Mouse (Mus musculus): Measurements from ENCODE around the gene Mrpl52. TPM values are rescaled to one million over a fixed set of nuclear protein-coding genes. Genes with fewer than 3 reads are reported as not detected.
A peak's percentile ranks its signal among the peaks of the same experiment; 100 is the strongest.

The Mrpl52 gene
- polyA plus RNA-seq, 1 experiment from 2014 or later, result 303 TPM

DNA sequence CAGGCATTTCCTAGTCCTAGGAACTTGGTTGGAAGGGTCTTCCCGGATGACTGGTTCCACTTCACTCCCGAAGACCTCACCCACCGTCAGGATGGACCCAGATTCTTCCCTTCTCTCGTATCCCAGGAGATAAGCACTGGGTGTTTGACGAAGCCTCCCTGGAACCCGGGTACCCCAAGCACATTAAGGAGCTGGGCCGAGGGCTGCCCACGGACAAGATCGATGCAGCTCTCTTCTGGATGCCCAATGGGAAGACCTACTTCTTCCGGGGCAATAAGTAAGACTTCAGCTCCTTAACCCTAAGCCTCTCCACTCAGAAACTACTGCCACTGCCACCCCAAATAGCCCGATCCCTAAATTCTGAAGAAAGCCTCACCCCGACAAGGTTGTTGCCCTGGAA, 12.4 kb downstream of the Mrpl52 start:
- ATAC-seq (ENCODE audit: low FRiP score), result no peak
- Histone ChIP-seq H3K9me3 (replicated peaks) (no peaks in the 10 kb centered on the region), H3K4me3 (replicated peaks) (no peak overlapping the region), H3K27ac (replicated peaks) (no peak overlapping the region), H3K9ac (replicated peaks) (no peak overlapping the region), H3K27me3 (replicated peaks) (no peaks in the 10 kb centered on the region), H3K4me1 (0 out of 2 replicates have a peak, but pooled peaks cover 2% of the 10 kb centered on the region), H3K36me3 (no peaks in the 10 kb centered on the region), H3K4me2 (no peak overlapping the region)
- WGBS, result 84% methylated on average over 12 of the region's 12 CpGs

DNA sequence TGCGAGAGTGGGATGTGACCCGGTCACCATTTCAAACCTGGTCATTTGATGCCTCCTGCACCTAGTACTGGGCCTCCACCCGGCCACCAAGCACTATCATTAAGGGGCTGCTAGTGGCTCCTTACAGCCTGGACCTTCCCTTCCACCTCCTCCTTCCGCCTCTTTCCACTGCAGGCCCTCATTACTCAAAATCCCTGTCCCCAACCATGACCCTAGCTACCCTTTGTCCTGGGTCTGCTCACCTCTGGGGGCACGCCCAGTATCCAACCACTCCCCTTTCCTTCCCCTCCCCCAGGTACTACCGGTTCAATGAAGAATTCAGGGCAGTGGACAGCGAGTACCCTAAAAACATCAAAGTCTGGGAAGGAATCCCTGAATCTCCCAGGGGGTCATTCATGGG, 12.9 kb downstream of the Mrpl52 start:
- no peak overlapping the region for H3K27ac ChIP-seq (replicated peaks)
- H3K36me3 ChIP-seq, result no peaks in the 10 kb centered on the region
- H3K9me3 ChIP-seq (replicated peaks), result no peaks in the 10 kb centered on the region
- no peaks in the 10 kb centered on the region for H3K4me1 ChIP-seq
- H3K9ac ChIP-seq (replicated peaks), result no peak overlapping the region
- H3K27me3 ChIP-seq (replicated peaks), result no peaks in the 10 kb centered on the region
- H3K4me3 ChIP-seq (replicated peaks), result no peak overlapping the region
- ATAC-seq (ENCODE audit: low FRiP score), result no peak
- H3K4me2 ChIP-seq, result no peak overlapping the region
- WGBS, result 56% methylated on average over 7 of the region's 7 CpGs

DNA sequence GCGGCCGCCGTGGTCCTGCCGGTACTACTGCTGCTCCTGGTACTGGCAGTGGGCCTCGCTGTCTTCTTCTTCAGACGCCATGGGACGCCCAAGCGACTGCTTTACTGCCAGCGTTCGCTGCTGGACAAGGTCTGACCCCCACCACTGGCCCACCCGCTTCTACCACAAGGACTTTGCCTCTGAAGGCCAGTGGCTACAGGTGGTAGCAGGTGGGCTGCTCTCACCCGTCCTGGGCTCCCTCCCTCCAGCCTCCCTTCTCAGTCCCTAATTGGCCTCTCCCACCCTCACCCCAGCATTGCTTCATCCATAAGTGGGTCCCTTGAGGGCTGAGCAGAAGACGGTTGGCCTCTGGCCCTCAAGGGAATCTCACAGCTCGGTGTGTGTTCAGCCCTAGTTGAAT, 13.8 kb downstream of the Mrpl52 start:
- WGBS, result 92% methylated on average over 14 of the region's 14 CpGs
- no peak overlapping the region for H3K4me3 ChIP-seq (replicated peaks)
- H3K4me1 ChIP-seq, result no peaks in the 10 kb centered on the region
- no peak for ATAC-seq (ENCODE audit: low FRiP score)
- no peak overlapping the region for H3K4me2 ChIP-seq
- no peaks in the 10 kb centered on the region for H3K36me3 ChIP-seq
- H3K27ac ChIP-seq (replicated peaks), result no peak overlapping the region
- H3K9ac ChIP-seq (replicated peaks), result no peak overlapping the region
- H3K27me3 ChIP-seq (replicated peaks), result no peaks in the 10 kb centered on the region
- H3K9me3 ChIP-seq (replicated peaks), result no peaks in the 10 kb centered on the region

DNA sequence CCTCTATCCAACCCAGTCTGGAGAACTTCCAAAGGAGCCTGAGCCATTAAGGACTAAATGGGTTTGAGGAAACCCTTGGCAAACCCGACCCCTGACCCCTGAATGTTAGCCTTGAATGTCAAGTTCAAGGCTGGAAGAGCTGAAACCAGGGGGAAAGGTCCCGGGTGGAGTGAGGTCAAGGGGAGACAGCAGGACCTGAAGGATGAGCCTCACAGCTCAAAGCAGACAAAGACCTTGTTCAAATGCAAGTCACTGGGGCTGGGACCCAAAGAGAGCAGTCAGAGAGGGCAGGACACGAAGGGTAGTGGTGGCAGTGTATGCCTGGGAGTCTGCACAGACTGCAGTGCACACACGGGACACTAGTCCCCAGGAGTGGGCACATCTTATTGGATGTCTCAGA, 14.7 kb downstream of the Mrpl52 start:
- no peaks in the 10 kb centered on the region for H3K36me3 ChIP-seq
- no peaks in the 10 kb centered on the region for H3K4me1 ChIP-seq
- 85% methylated on average over 4 of the region's 4 CpGs for WGBS
- no peak for ATAC-seq (ENCODE audit: low FRiP score)
- no peaks in the 10 kb centered on the region for H3K27me3 ChIP-seq (replicated peaks)
- no peak overlapping the region for H3K27ac ChIP-seq (replicated peaks)
- no peak overlapping the region for H3K4me3 ChIP-seq (replicated peaks)
- no peak overlapping the region for H3K4me2 ChIP-seq
- no peak overlapping the region for H3K9ac ChIP-seq (replicated peaks)
- H3K9me3 ChIP-seq (replicated peaks), result no peaks in the 10 kb centered on the region

DNA sequence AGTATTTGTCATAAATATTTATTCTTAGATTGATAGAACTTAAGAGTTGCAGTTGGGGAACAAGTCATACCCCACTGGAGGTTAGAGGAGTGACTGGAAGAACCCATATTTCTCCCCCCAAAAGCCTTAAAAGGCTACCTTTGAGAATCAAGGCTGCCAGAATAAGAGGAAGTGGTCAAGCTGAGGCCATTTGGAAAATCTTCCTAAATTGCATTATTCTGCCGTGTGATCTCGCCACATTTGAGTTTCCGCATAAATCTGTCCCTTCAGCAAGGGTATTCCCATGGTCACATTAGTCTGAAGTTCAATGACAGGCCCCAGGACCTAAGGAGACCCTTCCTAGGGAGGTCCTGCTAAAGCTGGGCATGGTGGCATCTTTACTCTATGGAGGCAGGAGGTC, 15.8 kb downstream of the Mrpl52 start:
- WGBS, result 91% methylated on average over 3 of the region's 3 CpGs

DNA sequence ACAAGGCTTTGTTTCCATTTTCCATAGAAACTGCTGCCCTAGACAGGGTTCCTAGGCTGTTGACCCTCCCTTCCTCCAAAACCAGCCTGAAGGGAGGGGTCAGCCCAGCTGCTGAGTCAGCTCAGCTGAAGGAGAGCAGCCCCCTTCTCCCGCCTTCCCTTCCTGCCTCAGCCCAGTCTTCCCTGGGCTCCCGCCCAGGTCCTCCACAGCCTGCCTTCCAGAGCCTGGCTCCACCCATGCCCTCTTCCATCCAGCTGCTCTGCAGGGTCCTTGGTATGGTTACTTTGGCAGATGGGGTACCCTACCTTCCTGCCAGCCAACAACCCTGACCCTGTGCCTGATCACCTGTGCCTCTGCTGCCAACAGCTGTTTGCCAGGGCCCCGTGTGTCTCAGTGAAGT, 16.5 kb downstream of the Mrpl52 start:
- no peak overlapping the region for H3K9ac ChIP-seq (replicated peaks)
- no peaks in the 10 kb centered on the region for H3K36me3 ChIP-seq
- WGBS, result 29% methylated on average over 3 of the region's 3 CpGs
- no peaks in the 10 kb centered on the region for H3K27me3 ChIP-seq (replicated peaks)
- peak overlapping the region; percentile 48; the same call in 1 of the 2 replicates for H3K27ac ChIP-seq (replicated peaks)
- no peak overlapping the region for H3K4me2 ChIP-seq
- no peaks in the 10 kb centered on the region for H3K4me1 ChIP-seq
- H3K4me3 ChIP-seq (replicated peaks), result no peak overlapping the region
- H3K9me3 ChIP-seq (replicated peaks), result no peaks in the 10 kb centered on the region
- ATAC-seq (ENCODE audit: low FRiP score), result no peak

More for the DNA sequence above, 15.8 kb downstream of the Mrpl52 start:
- Histone ChIP-seq H3K4me2 (no peak overlapping the region), H3K27me3 (replicated peaks) (no peaks in the 10 kb centered on the region), H3K9ac (replicated peaks) (no peak overlapping the region), H3K4me3 (replicated peaks) (no peak overlapping the region), H3K4me1 (no peaks in the 10 kb centered on the region), H3K36me3 (no peaks in the 10 kb centered on the region), H3K27ac (replicated peaks) (no peak overlapping the region), H3K9me3 (replicated peaks) (no peaks in the 10 kb centered on the region)
- ATAC-seq (ENCODE audit: low FRiP score), result no peak

DNA sequence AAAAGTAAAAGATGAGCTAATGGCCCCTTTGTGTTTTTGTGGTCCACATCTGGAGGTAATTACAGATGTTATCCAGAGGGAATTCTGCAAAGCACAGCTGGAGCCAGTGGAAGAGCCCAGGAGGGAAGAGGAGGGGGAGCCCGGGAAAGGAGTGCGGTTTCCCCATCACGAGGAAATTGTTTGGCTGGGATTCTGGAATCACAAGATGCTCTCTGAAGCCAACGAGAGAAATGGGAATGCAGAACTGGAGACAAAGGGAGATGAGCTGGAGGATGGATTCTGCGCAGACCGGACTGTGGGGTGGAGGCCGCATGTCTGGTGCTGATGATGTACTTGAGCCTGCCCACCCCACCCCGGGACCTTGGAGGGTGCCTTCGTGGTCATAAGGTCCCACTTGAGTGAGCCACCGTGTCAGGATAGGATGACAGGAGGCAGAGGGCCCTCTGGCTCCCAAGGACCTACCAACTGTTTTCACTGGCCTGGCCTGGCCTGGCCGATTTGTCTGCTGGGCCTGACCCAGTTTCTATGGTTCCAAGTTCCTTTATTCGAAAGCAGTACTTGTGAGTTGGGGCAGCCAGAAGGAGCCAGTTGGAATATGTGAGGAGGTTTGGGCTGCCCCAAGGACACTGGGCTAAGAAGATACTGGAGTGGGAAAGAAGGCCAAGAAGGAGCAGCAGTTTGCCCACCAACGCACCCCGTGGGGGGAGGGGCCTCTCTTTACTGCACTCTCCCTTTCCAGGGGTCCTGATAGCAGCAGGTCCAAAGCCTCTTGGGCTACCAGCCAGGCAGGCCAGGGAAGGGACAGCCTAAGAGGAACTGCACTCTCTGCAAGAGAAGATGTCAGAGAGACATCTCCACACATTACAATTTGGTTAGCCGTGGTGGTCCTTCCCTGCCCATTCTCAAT, 17.3 kb downstream of the Mrpl52 start:
- Histone ChIP-seq H3K4me1 (no peaks in the 10 kb centered on the region), H3K4me3 (replicated peaks) (no peak overlapping the region), H3K9ac (replicated peaks) (no peak overlapping the region), H3K4me2 (no peak overlapping the region), H3K27ac (replicated peaks) (peak overlapping the region; percentile 48; the same call in 1 of the 2 replicates), H3K9me3 (replicated peaks) (no peaks in the 10 kb centered on the region), H3K27me3 (replicated peaks) (no peaks in the 10 kb centered on the region), H3K36me3 (no peaks in the 10 kb centered on the region)
- 55% methylated on average over 15 of the region's 15 CpGs for WGBS
- ATAC-seq (ENCODE audit: low FRiP score), result no peak

DNA sequence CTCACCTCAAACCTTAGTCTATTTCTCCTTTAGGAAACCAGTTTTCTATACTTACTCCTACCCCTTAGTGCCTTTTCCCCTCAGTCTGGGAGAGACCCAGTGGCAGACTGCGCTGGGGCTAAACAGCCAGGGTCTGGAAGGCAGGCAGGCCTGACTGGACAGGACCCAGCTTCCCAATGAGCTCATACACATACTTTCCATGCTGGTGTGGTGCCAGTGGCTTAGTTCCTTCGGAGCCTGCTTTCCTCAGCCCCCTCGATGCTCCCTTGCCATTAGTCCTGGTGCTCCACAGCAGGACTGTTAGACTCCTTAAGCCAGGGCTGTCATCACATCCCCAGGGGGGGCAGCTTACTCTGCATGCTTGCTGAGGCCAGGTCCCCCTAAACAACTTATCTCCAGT, 18.8 kb downstream of the Mrpl52 start:
- no peak overlapping the region for H3K9ac ChIP-seq (replicated peaks)
- 63% methylated on average over 3 of the region's 3 CpGs for WGBS
- no peak overlapping the region for H3K4me3 ChIP-seq (replicated peaks)
- no peak overlapping the region for H3K27ac ChIP-seq (replicated peaks)
- H3K27me3 ChIP-seq (replicated peaks), result no peaks in the 10 kb centered on the region
- peaks cover 3% of the 10 kb centered on the region; the same call in 1 of the 2 replicates for H3K4me1 ChIP-seq
- no peaks in the 10 kb centered on the region for H3K9me3 ChIP-seq (replicated peaks)
- no peak overlapping the region for H3K4me2 ChIP-seq
- ATAC-seq (ENCODE audit: low FRiP score), result no peak
- H3K36me3 ChIP-seq, result no peaks in the 10 kb centered on the region

DNA sequence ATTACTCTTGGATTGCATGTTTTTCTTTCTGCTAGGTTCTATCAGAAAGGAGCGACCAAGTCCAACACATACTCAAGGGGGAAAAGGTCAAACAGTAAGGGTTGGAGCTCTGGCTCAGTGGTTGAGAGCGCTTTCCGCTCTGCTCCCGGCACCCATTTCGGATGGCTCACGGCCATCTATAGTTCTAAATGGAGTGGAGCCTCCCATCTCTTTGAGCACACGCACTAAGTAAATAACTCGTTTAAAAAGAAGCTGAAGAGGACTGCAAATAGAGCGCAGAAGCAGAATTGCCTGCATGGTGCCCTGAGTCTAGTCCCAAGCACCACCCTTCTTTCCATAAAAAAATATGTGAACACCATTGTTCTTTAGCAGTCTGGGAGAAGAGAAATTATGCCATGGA, 26.9 kb downstream of the Mrpl52 start:
- H3K9ac ChIP-seq (replicated peaks), result no peak overlapping the region
- no peak overlapping the region for H3K4me2 ChIP-seq
- ATAC-seq (ENCODE audit: low FRiP score), result no peak
- H3K4me3 ChIP-seq (replicated peaks), result no peak overlapping the region
- H3K27me3 ChIP-seq (replicated peaks), result no peaks in the 10 kb centered on the region
- WGBS, result 89% methylated on average over 9 of the region's 9 CpGs
- H3K27ac ChIP-seq (replicated peaks), result no peak overlapping the region
- H3K4me1 ChIP-seq, result peaks cover 3% of the 10 kb centered on the region; the same call in 1 of the 2 replicates
- no peaks in the 10 kb centered on the region for H3K36me3 ChIP-seq
- H3K9me3 ChIP-seq (replicated peaks), result no peaks in the 10 kb centered on the region

DNA sequence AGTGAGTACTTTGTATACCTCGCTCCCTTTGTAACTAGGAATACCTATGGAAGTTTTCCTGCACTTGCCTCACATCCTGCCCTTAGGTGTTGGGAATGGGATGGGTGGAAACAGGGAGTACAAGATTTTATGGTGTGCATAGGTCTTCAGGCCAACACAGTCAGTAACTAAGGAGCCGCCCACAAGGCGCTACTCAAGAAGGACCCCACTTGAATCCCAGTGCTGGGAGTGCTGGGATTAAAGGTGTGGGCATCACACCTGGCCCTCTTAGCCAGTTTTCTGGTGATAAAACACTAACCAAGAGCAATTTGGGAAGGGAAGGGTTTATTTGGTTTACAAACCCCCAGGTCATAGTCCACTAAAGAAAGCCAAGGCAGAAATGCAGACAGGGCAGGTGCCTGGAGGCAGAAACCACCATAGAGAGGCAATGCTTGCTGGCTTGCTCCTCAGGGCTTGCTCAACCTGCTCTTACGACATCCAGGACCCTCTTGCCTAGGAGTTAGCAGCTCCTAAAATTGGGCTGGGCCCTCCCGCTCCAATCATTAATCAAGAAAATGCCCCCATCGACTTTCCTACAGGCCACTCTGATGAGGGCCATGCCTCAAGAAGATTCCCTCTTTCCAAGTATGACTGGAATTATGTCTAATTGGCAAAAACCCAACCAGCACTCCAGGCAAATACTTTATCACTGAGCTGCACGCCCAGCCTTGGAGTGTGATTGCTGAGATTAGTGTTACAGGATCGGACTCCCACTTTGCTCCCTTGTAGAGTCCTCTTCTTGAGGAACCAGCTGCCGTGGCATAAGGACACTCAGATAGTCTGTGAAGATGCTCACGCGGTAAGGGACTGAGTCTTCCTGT, 28.2 kb downstream of the Mrpl52 start:
- Histone ChIP-seq H3K9ac (replicated peaks) (no peak overlapping the region), H3K4me2 (no peak overlapping the region), H3K36me3 (no peaks in the 10 kb centered on the region), H3K4me1 (no peaks in the 10 kb centered on the region), H3K27ac (replicated peaks) (no peak overlapping the region), H3K9me3 (replicated peaks) (no peaks in the 10 kb centered on the region), H3K4me3 (replicated peaks) (no peak overlapping the region), H3K27me3 (replicated peaks) (no peaks in the 10 kb centered on the region)
- ATAC-seq (ENCODE audit: low FRiP score), result no peak
- WGBS, result 82% methylated on average over 11 of the region's 11 CpGs

DNA sequence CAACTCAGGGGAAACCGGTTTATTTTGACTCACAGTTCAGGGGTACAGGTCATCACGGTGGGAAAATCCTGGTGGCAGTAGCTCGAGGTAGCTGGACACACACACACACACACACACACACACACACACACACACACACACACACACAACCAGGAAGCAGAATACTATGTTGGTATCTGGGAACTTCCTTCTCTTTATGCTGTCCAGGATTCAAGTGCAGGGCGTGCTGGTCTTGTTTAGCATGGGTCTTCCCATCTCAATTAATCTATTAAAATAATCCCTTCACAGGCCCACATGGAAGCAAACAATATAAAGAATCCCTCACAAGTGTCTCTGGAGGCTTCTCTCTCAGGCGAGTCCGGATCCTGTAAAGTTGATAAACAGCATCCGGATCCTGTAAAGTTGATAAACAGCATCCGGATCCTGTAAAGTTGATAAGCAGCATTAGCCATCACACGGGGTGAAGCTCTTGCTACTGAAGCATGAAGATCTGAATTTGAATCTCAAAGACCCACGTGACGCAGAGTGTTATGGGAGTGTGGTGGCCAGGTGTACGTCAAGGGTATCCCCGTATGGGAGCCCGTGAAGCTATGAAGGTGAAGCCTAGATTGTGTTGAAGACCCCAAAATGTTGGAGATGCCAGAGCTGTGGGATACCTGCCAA, 31.3 kb downstream of the Mrpl52 start:
- H3K9me3 ChIP-seq (replicated peaks), result no peaks in the 10 kb centered on the region
- no peaks in the 10 kb centered on the region for H3K36me3 ChIP-seq
- no peak overlapping the region for H3K4me2 ChIP-seq
- no peaks in the 10 kb centered on the region for H3K27me3 ChIP-seq (replicated peaks)
- H3K4me1 ChIP-seq, result no peaks in the 10 kb centered on the region
- WGBS, result 89% methylated on average over 14 of the region's 14 CpGs
- no peak overlapping the region for H3K9ac ChIP-seq (replicated peaks)
- H3K4me3 ChIP-seq (replicated peaks), result no peak overlapping the region
- H3K27ac ChIP-seq (replicated peaks), result no peak overlapping the region
- no peak for ATAC-seq (ENCODE audit: low FRiP score)
